Mouse (Mus musculus) heart, embryonic 16.5 days (tissue): Measurements from ENCODE around the gene Susd1. TPM values are rescaled to one million over a fixed set of nuclear protein-coding genes. Genes with fewer than 3 reads are reported as not detected.
"Not testable (repeated sequence)": the region's sequence is repeated elsewhere in the genome, so short reads cannot be mapped to it uniquely, and the experiment has no call there.

Experiments
- ATAC-seq: fragments of 200-750 bp; cut with Nextera tagmentation; replicated peaks from 2 replicates; pipeline ENCODE4 v1.8.0; 2017; ENCODE audit warnings: moderate number of reproducible peaks; ENCODE audit not compliant: insufficient read depth, low FRiP score; ENCODE audit errors: extremely low read depth
- H3K27ac ChIP-seq: fragments of 300-500 bp; sonication (generic); 2 replicates; pipeline ENCODE4 v1.5.1; 2014; ENCODE audit warnings: mild to moderate bottlenecking, low read length, control low read depth, moderate library complexity
- H3K27me3 ChIP-seq: fragments of 300-500 bp; sonication (generic); 2 replicates; pipeline ENCODE4 v1.6.1; 2014; ENCODE audit warnings: low read length, mixed read lengths; ENCODE audit not compliant: control insufficient read depth, insufficient read depth
- H3K36me3 ChIP-seq: fragments of 300-500 bp; sonication (generic); 2 replicates; pipeline ENCODE4 v1.6.1; 2014; ENCODE audit not compliant: control insufficient read depth, insufficient read depth
- H3K4me1 ChIP-seq: fragments of 300-500 bp; sonication (generic); 2 replicates; pipeline ENCODE4 v1.6.1; 2014; ENCODE audit warnings: low read length, mixed read lengths; ENCODE audit not compliant: control insufficient read depth, insufficient read depth
- H3K4me2 ChIP-seq: fragments of 300-500 bp; sonication (generic); 2 replicates; pipeline ENCODE4 v1.6.1; 2014; ENCODE audit warnings: low read depth, mild to moderate bottlenecking, control low read depth, low read length
- H3K4me3 ChIP-seq: fragments of 300-500 bp; sonication (generic); 2 replicates; pipeline ENCODE4 v1.5.1; 2014; ENCODE audit warnings: mild to moderate bottlenecking, control low read depth, low read length
- H3K9ac ChIP-seq: fragments of 300-500 bp; sonication (generic); 2 replicates; pipeline ENCODE4 v1.6.1; 2014; ENCODE audit warnings: low read length, control low read depth
- H3K9me3 ChIP-seq: fragments of 300-500 bp; sonication (generic); replicated peaks from 2 replicates; pipeline ENCODE4 v1.6.1; 2016; ENCODE audit warnings: low read length; ENCODE audit not compliant: control insufficient read depth
- WGBS: fragments of 180-500 bp; shearing (Covaris S2); extraction: QIAGEN DNeasy Blood & Tissue Kit; methylation state at CpG from one replicate; pipeline ENCODE4 v1.1.7; 2014; 5-methylcytosine and 5-hydroxymethylcytosine counted together
- polyA plus RNA-seq: library from polyadenylated mRNA; unstranded; fragments of >200 nt; fragmentation: Nextera tagmentation; extraction: Ambion mirVana; gene quantifications from 2 replicates; pipeline ENCODE4 v1.2.1, GENCODE M21; 2015

Gene Susd1
- polyA plus RNA-seq, 1 experiment from 2014 or later, result 7.5 TPM

GRCm38 (mm10) chr4:59287103-59287502 lies 151.3 kb downstream of the Susd1 start:
- Histone ChIP-seq H3K9ac (no peak overlapping the region), H3K4me1 (peaks cover 10% of the 10 kb centered on the region), H3K27me3 (no peaks in the 10 kb centered on the region), H3K36me3 (no peaks in the 10 kb centered on the region), H3K4me2 (no peak overlapping the region), H3K4me3 (no peak overlapping the region), H3K9me3 (no peaks in the 10 kb centered on the region), H3K27ac (no peak overlapping the region)
- 49% methylated on average over 2 of the region's 2 CpGs for WGBS
- ATAC-seq, result no peak

- 53% methylated on average over 6 of the region's 6 CpGs for WGBS
- H3K4me1 ChIP-seq, result peaks cover 10% of the 10 kb centered on the region
- not testable (repeated sequence) for H3K36me3 ChIP-seq, ATAC-seq, H3K27ac ChIP-seq, H3K27me3 ChIP-seq, H3K9ac ChIP-seq, H3K9me3 ChIP-seq, H3K4me2 ChIP-seq, H3K4me3 ChIP-seq
Measured at GRCm38 (mm10) chr4:59286351-59286750, 152.1 kb downstream of the Susd1 start.

- Histone ChIP-seq H3K4me2 (no peak overlapping the region), H3K27ac (peak overlapping the region; percentile 4; the same call in 1 of the 2 replicates), H3K9me3 (no peaks in the 10 kb centered on the region), H3K36me3 (no peaks in the 10 kb centered on the region), H3K27me3 (no peaks in the 10 kb centered on the region), H3K4me3 (no peak overlapping the region), H3K9ac (no peak overlapping the region), H3K4me1 (peaks cover 10% of the 10 kb centered on the region)
- ATAC-seq, result no peak
- WGBS, result 27% methylated on average over 8 of the region's 8 CpGs
Measured at GRCm38 (mm10) chr4:59282699-59283487, 155.5 kb downstream of the Susd1 start.

DNA sequence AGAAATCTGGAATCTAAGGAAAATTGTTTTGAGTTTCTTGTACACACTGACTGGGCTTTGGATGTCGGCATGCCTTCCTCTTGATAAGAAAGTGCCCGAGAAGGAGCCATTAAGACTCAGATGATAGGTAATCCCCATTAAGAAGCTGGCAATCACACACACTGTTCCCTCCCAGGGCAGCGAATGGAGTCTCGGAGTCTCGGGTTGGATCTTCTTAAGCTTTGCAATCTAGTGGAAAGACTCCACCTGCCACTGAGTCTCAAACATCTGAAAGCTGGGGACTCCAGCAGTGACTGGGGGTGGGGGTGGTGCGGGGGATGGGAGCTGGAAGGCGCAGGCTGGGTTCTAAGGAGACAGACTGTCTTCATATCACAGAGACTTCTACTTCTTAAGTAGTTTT lies 156.3 kb downstream of the Susd1 start:
- Histone ChIP-seq H3K9ac (no peak overlapping the region), H3K27me3 (no peaks in the 10 kb centered on the region), H3K4me1 (peaks cover 10% of the 10 kb centered on the region), H3K4me2 (no peak overlapping the region), H3K4me3 (no peak overlapping the region), H3K36me3 (no peaks in the 10 kb centered on the region), H3K9me3 (no peaks in the 10 kb centered on the region), H3K27ac (no peak overlapping the region)
- WGBS, result 51% methylated on average over 7 of the region's 7 CpGs
- no peak for ATAC-seq

- no peak for ATAC-seq
- Histone ChIP-seq H3K4me1 (peaks cover 10% of the 10 kb centered on the region), H3K4me3 (no peak overlapping the region), H3K36me3 (no peaks in the 10 kb centered on the region), H3K4me2 (no peak overlapping the region), H3K9ac (no peak overlapping the region), H3K27ac (no peak overlapping the region), H3K27me3 (no peaks in the 10 kb centered on the region), H3K9me3 (no peaks in the 10 kb centered on the region)
- WGBS, result 33% methylated on average over 5 of the region's 5 CpGs
Measured at GRCm38 (mm10) chr4:59280876-59281275, 157.6 kb downstream of the Susd1 start.

GRCm38 (mm10) chr4:59279111-59279510 lies 159.3 kb downstream of the Susd1 start:
- no peaks in the 10 kb centered on the region for H3K36me3 ChIP-seq
- no peaks in the 10 kb centered on the region for H3K9me3 ChIP-seq
- peaks cover 12% of the 10 kb centered on the region for H3K4me1 ChIP-seq
- no peak overlapping the region for H3K4me2 ChIP-seq
- no peak for ATAC-seq
- no peaks in the 10 kb centered on the region for H3K27me3 ChIP-seq
- no peak overlapping the region for H3K9ac ChIP-seq
- WGBS, result 75% methylated on average over 5 of the region's 5 CpGs
- H3K4me3 ChIP-seq, result no peak overlapping the region
- H3K27ac ChIP-seq, result no peak overlapping the region

DNA sequence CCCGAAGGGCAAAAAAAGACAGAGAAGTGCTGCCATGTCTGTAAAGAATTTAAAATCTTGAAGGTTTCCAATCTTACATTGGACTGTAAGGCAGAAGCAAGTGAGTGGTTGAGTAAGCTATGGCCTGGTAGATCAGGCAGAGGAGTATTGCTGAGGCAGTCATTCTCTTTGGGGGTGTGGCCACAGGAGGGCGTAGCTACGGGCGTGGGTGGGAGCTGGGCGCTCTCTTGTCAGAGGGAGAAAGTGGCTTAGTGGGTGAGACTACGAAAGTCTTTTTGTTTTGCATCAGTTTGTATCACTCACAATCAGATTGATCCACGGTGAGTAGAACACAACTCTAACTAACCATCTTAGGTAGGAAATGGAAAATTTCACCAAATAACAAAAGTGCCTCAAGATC lies 160.0 kb downstream of the Susd1 start:
- Histone ChIP-seq H3K4me2 (no peak overlapping the region), H3K4me3 (no peak overlapping the region), H3K36me3 (no peaks in the 10 kb centered on the region), H3K9me3 (no peaks in the 10 kb centered on the region), H3K9ac (no peak overlapping the region), H3K27me3 (no peaks in the 10 kb centered on the region), H3K27ac (no peak overlapping the region), H3K4me1 (peaks cover 11% of the 10 kb centered on the region)
- ATAC-seq, result no peak
- 79% methylated on average over 7 of the region's 7 CpGs for WGBS

GRCm38 (mm10) chr4:59277958-59278357 lies 160.5 kb downstream of the Susd1 start:
- Histone ChIP-seq H3K9ac (no peak overlapping the region), H3K36me3 (no peaks in the 10 kb centered on the region), H3K27me3 (no peaks in the 10 kb centered on the region), H3K4me2 (no peak overlapping the region), H3K27ac (no peak overlapping the region), H3K9me3 (no peaks in the 10 kb centered on the region), H3K4me3 (no peak overlapping the region), H3K4me1 (peaks cover 7% of the 10 kb centered on the region)
- WGBS, result 84% methylated on average over 9 of the region's 9 CpGs
- ATAC-seq, result no peak

DNA sequence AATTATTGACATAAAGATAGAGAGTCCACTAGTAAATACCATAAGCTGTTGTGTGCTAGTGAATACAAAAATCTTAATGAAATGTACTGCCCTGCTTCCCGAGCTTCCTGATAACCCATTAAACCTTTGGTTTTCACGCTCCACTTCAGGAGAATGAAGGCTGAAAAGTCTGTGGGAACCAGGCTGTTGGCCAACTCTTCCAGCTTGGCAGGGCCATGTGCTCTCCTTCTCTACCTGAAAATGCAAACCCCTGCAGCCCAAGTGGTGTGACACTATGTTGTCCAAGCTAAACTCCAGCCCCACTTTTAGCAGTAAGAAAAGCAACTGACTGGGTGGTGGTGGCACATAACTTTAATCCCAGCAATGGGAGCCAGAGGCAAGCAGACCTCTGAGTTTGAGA lies 162.5 kb downstream of the Susd1 start:
- 0 out of 2 replicates have a peak, but pooled peaks cover 2% of the 10 kb centered on the region for H3K4me1 ChIP-seq
- no peaks in the 10 kb centered on the region for H3K9me3 ChIP-seq
- 45% methylated on average over 2 of the region's 2 CpGs for WGBS
- no peak overlapping the region for H3K9ac ChIP-seq
- ATAC-seq, result no peak
- H3K27ac ChIP-seq, result peak overlapping the region; percentile 10; the same call in 1 of the 2 replicates
- H3K4me2 ChIP-seq, result no peak overlapping the region
- H3K36me3 ChIP-seq, result no peaks in the 10 kb centered on the region
- H3K27me3 ChIP-seq, result no peaks in the 10 kb centered on the region
- no peak overlapping the region for H3K4me3 ChIP-seq
